Mouse (Mus musculus): ENCODE data around the gene Scgb1c1.
A peak's percentile ranks its signal among the peaks of the same experiment; 100 is the strongest.
"Not testable (repeated sequence)": the region's sequence is repeated elsewhere in the genome, so short reads cannot be mapped to it uniquely, and the experiment has no call there.

The Scgb1c1 gene

GRCm38 (mm10) chr7:140880865-140881515 is 35.6 kb downstream of the Scgb1c1 start:
- DNase-seq (ENCODE audit: low read depth) = no peak

- peak; percentile 91 for DNase-seq (ENCODE audit: low read depth)
Measured at GRCm38 (mm10) chr7:140881696-140882468, 36.5 kb downstream of the Scgb1c1 start, which contains the start of the genes Psmd13 and Sirt3. Psmd13 (plus strand) TSS chr7:140881968. Sirt3 (minus strand) TSS chr7:140882309.

GRCm38 (mm10) chr7:140882469-140882803 is 37.1 kb downstream of the Scgb1c1 start:
- no peak for DNase-seq (ENCODE audit: low read depth)

- not testable (repeated sequence) for DNase-seq (ENCODE audit: low read depth)
Measured at GRCm38 (mm10) chr7:140890636-140891035, 45.3 kb downstream of the Scgb1c1 start.

- no peak for DNase-seq (ENCODE audit: low read depth)
Measured at GRCm38 (mm10) chr7:140894031-140894430, 48.7 kb downstream of the Scgb1c1 start.

- no peak for DNase-seq (ENCODE audit: low read depth)
Measured at GRCm38 (mm10) chr7:140894611-140895010, 49.3 kb downstream of the Scgb1c1 start.
